Mouse (Mus musculus): Measurements from ENCODE around the gene Ifna4. TPM values are rescaled to one million over a fixed set of nuclear protein-coding genes. Genes with fewer than 3 reads are reported as not detected.
"Not testable (repeated sequence)": the region's sequence is repeated elsewhere in the genome, so short reads cannot be mapped to it uniquely, and the experiment has no call there.

Gene Ifna4
- polyA plus RNA-seq, 1 experiment from 2014 or later: not detected

DNA sequence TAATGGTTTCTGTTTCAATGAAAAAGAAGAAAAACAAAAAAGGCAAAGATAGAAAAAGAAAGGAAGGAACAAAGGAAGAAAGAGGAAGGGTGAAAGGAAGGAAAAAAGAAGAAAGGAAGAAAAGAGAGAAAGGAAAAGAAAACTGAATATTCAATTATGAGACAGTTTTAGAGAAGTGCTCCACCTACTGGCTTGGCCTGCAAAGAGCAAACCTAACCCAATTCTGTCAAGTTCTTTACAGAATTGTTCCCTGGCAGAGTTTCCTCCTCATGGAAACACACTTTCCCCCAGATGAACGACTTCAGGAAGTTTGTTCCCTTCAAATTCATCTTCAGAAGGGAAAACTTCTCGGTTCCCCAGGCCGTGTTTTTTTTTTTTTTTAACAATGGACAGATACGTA, 18.7 kb upstream of the Ifna4 start:
- no peak overlapping the region for H3K4me3 ChIP-seq (ENCODE audit: low read depth, low read length)
- no peak overlapping the region for H3K9ac ChIP-seq (ENCODE audit: low read depth, low read length)
- H3K36me3 ChIP-seq (ENCODE audit: control insufficient read depth, insufficient read depth, low read length): no peaks in the 10 kb centered on the region
- DNase-seq (ENCODE audit: low spot score): peak; percentile 27
- H3K4me2 ChIP-seq (replicated peaks; ENCODE audit: low read depth, low read length): no peak overlapping the region
- ATAC-seq (ENCODE audit: low FRiP score): no peak
- H3K27ac ChIP-seq (ENCODE audit: low read depth, low read length): no peak overlapping the region
- H3K4me1 ChIP-seq (replicated peaks; ENCODE audit: control insufficient read depth, insufficient read depth, low read length): no peaks in the 10 kb centered on the region
- 27% methylated on average over 4 of the region's 4 CpGs for WGBS
- no peaks in the 10 kb centered on the region for H3K27me3 ChIP-seq (ENCODE audit: control insufficient read depth, insufficient read depth, low read length)
- no peaks in the 10 kb centered on the region for H3K9me3 ChIP-seq (ENCODE audit: control insufficient read depth, low read length)

DNA sequence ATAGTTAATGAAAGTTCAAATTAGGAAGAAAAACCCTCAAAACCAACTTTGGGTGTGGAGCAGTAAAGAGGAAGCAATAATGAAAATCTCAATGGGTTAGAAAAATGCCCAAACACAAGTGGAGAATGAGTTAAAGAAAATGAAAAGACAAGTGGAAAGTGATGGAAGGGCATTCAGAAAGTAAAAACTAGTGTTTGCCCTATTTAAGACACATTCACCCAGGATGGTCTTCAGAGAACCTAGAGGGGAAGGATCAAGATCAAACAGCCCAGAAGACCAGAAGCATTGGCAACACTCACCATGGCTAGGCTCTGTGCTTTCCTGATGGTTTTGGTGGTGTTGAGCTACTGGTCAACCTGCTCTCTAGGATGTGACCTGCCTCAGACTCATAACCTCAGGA, 14.5 kb upstream of the Ifna4 start, which contains the start of gene Ifna6:
Gene Ifna6 (plus strand): TSS at position 301 of the 400 bp plus-strand sequence.
- not testable (repeated sequence) for H3K4me2 ChIP-seq (replicated peaks; ENCODE audit: low read depth, low read length); ATAC-seq (ENCODE audit: low FRiP score); H3K9ac ChIP-seq (ENCODE audit: low read depth, low read length); H3K36me3 ChIP-seq (ENCODE audit: control insufficient read depth, insufficient read depth, low read length); H3K9me3 ChIP-seq (ENCODE audit: control insufficient read depth, low read length); H3K4me3 ChIP-seq (ENCODE audit: low read depth, low read length); H3K27ac ChIP-seq (ENCODE audit: low read depth, low read length); H3K27me3 ChIP-seq (ENCODE audit: control insufficient read depth, insufficient read depth, low read length); H3K4me1 ChIP-seq (replicated peaks; ENCODE audit: control insufficient read depth, insufficient read depth, low read length); DNase-seq (ENCODE audit: low spot score)

DNA sequence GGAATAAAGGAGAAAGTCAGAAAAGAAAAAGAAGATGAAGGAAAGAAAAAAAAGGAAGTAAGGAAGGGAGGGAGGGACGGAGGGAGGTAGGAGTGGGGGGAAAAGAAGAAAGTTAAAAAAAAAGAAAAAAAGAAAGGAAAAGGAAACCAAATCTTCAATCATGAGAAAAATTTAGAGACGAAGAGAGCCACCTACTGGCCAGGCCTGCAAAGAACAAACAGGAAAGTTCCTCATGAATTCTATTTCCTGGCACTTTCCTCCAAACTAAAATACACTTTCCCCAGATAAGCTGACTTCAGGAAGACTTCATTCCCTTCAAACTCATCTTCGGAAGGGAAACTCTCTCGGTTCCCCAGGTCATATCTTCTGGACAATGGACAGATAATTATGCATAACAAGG, 11.1 kb upstream of the Ifna4 start:
- H3K36me3 ChIP-seq (ENCODE audit: control insufficient read depth, insufficient read depth, low read length): no peaks in the 10 kb centered on the region
- DNase-seq (ENCODE audit: low spot score) (peak; percentile 53), ATAC-seq (ENCODE audit: low FRiP score) (no peak)
- no peaks in the 10 kb centered on the region for H3K4me1 ChIP-seq (replicated peaks; ENCODE audit: control insufficient read depth, insufficient read depth, low read length)
- no peaks in the 10 kb centered on the region for H3K9me3 ChIP-seq (ENCODE audit: control insufficient read depth, low read length)
- WGBS: 35% methylated on average over 4 of the region's 4 CpGs
- H3K4me2 ChIP-seq (replicated peaks; ENCODE audit: low read depth, low read length): no peak overlapping the region
- H3K9ac ChIP-seq (ENCODE audit: low read depth, low read length): no peak overlapping the region
- H3K4me3 ChIP-seq (ENCODE audit: low read depth, low read length): no peak overlapping the region
- H3K27me3 ChIP-seq (ENCODE audit: control insufficient read depth, insufficient read depth, low read length): no peaks in the 10 kb centered on the region
- H3K27ac ChIP-seq (ENCODE audit: low read depth, low read length): no peak overlapping the region

DNA sequence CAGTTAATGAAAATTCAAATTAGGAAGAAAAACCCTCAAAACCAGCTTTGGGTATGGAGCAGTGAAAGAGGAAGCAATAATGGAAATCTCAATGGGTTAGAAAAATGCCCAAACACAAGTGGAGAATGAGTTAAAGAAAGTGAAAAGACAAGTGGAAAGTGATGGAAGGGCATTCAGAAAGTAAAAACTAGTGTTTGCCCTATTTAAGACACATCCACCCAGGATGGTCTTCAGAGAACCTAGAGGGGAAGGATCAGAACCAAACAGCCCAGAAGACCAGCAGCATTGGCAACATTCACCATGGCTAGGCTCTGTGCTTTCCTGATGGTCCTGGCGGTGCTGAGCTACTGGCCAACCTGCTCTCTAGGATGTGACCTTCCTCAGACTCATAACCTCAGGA, 6.4 kb upstream of the Ifna4 start, which contains the start of gene Ifna5:
Gene Ifna5 (plus strand): TSS at position 301 of the 400 bp plus-strand sequence.
- H3K9me3 ChIP-seq (ENCODE audit: control insufficient read depth, low read length); H3K4me1 ChIP-seq (replicated peaks; ENCODE audit: control insufficient read depth, insufficient read depth, low read length); H3K4me3 ChIP-seq (ENCODE audit: low read depth, low read length); H3K4me2 ChIP-seq (replicated peaks; ENCODE audit: low read depth, low read length); H3K36me3 ChIP-seq (ENCODE audit: control insufficient read depth, insufficient read depth, low read length); ATAC-seq (ENCODE audit: low FRiP score); DNase-seq (ENCODE audit: low spot score); H3K27me3 ChIP-seq (ENCODE audit: control insufficient read depth, insufficient read depth, low read length); H3K27ac ChIP-seq (ENCODE audit: low read depth, low read length); H3K9ac ChIP-seq (ENCODE audit: low read depth, low read length): not testable (repeated sequence)
- WGBS: 93% methylated on average over 1 of the region's 1 CpGs

DNA sequence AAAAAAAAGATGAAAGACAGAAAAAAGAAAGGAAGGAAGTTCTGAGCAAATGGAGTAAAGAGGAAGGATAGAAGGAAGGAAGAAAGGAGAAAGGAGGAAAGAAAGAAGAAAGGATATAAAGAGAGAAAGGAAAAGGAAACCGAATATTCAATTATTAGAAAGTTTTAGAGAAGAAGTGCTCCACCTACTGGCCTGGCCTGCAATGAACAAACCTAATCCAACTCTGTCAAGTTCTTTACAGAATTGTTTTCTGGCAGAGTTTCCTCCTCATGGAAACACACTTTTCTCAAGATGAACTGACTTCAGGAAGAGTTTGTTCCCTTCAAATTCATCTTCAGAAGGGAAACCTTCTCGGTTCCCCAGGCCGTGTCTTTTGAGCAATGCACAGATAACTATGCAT, 2.8 kb upstream of the Ifna4 start:
- no peaks in the 10 kb centered on the region for H3K9me3 ChIP-seq (ENCODE audit: control insufficient read depth, low read length)
- H3K4me3 ChIP-seq (ENCODE audit: low read depth, low read length): no peak overlapping the region
- DNase-seq (ENCODE audit: low spot score): peak; percentile 46
- H3K27me3 ChIP-seq (ENCODE audit: control insufficient read depth, insufficient read depth, low read length): no peaks in the 10 kb centered on the region
- H3K27ac ChIP-seq (ENCODE audit: low read depth, low read length): no peak overlapping the region
- no peaks in the 10 kb centered on the region for H3K4me1 ChIP-seq (replicated peaks; ENCODE audit: control insufficient read depth, insufficient read depth, low read length)
- H3K4me2 ChIP-seq (replicated peaks; ENCODE audit: low read depth, low read length): no peak overlapping the region
- ATAC-seq (ENCODE audit: low FRiP score): no peak
- no peak overlapping the region for H3K9ac ChIP-seq (ENCODE audit: low read depth, low read length)
- no peaks in the 10 kb centered on the region for H3K36me3 ChIP-seq (ENCODE audit: control insufficient read depth, insufficient read depth, low read length)
- 40% methylated on average over 3 of the region's 3 CpGs for WGBS

DNA sequence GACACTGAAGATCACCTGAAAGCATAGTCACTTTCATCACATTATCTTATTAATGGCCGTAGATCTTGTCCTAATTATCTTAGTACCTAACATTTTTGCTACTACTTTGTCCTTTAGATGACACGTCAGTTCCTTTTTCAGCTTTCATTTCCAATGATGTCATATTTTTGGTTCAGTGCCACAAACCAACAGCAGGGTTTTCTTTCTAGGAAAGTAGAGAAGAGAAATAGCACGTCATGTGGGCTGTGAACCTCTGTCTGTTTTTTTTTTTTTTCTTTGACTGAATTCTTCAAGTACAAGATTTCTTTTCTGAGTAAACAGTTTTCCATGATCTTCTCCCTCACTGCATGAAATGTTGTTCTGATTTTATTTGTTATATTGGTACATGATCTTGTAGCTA, 1.6 kb upstream of the Ifna4 start:
- Histone ChIP-seq H3K9ac (ENCODE audit: low read depth, low read length) (no peak overlapping the region), H3K9me3 (ENCODE audit: control insufficient read depth, low read length) (no peaks in the 10 kb centered on the region), H3K27ac (ENCODE audit: low read depth, low read length) (no peak overlapping the region), H3K27me3 (ENCODE audit: control insufficient read depth, insufficient read depth, low read length) (no peaks in the 10 kb centered on the region), H3K4me3 (ENCODE audit: low read depth, low read length) (no peak overlapping the region), H3K4me1 (replicated peaks; ENCODE audit: control insufficient read depth, insufficient read depth, low read length) (no peaks in the 10 kb centered on the region), H3K36me3 (ENCODE audit: control insufficient read depth, insufficient read depth, low read length) (no peaks in the 10 kb centered on the region), H3K4me2 (replicated peaks; ENCODE audit: low read depth, low read length) (no peak overlapping the region)
- no peak for DNase-seq (ENCODE audit: low spot score)
- 85% methylated on average over 3 of the region's 3 CpGs for WGBS
- ATAC-seq (ENCODE audit: low FRiP score): no peak

DNA sequence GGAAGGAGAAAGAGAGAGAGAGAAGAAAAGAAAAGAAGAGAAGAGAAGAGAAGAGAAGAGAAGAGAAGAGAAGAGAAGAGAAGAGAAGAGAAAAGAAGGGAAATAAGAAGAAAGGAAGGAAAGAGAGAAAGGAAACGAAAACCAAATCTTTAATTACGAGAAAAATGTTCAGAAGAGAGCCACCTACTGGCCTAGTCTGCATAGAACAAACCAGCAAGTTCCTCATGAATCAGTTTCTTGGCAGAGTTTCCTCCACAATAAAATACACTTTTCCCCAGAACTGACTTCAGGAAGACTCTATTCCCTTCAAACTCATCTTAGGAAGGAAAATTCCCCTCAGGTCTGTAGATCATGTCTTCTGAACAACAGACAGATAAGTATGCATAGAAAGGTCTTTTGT, 3.7 kb downstream of the Ifna4 start:
- Histone ChIP-seq H3K9ac (ENCODE audit: low read depth, low read length) (no peak overlapping the region), H3K36me3 (ENCODE audit: control insufficient read depth, insufficient read depth, low read length) (no peaks in the 10 kb centered on the region), H3K4me3 (ENCODE audit: low read depth, low read length) (no peak overlapping the region), H3K9me3 (ENCODE audit: control insufficient read depth, low read length) (no peaks in the 10 kb centered on the region), H3K27me3 (ENCODE audit: control insufficient read depth, insufficient read depth, low read length) (no peaks in the 10 kb centered on the region), H3K4me1 (replicated peaks; ENCODE audit: control insufficient read depth, insufficient read depth, low read length) (no peaks in the 10 kb centered on the region), H3K27ac (ENCODE audit: low read depth, low read length) (no peak overlapping the region), H3K4me2 (replicated peaks; ENCODE audit: low read depth, low read length) (no peak overlapping the region)
- ATAC-seq (ENCODE audit: low FRiP score) (no peak), DNase-seq (ENCODE audit: low spot score) (no peak)
- WGBS: 50% methylated on average over 2 of the region's 2 CpGs

DNA sequence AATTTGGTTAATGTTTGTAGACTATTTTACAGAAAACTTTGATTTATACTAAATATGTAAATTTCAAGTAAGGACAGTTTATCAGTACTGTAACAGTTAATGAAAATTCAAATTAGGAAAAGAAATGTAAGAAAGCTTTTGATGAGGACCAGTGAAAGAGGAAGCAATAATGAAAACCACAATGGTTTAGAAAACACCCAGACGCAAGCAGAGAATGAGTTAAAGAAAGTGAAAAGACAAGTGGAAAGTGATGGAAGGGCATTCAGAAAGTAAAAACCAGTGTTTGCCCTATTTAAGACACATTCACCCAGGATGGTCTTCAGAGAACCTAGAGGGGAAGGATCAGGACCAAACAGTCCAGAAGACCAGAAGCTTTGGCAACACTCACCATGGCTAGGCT, 8.0 kb downstream of the Ifna4 start, which contains the start of gene Ifna1:
Gene Ifna1 (plus strand): TSS at position 390 of the 400 bp plus-strand sequence.
- WGBS: 82% methylated on average over 1 of the region's 1 CpGs
- no peak for ATAC-seq (ENCODE audit: low FRiP score)

DNA sequence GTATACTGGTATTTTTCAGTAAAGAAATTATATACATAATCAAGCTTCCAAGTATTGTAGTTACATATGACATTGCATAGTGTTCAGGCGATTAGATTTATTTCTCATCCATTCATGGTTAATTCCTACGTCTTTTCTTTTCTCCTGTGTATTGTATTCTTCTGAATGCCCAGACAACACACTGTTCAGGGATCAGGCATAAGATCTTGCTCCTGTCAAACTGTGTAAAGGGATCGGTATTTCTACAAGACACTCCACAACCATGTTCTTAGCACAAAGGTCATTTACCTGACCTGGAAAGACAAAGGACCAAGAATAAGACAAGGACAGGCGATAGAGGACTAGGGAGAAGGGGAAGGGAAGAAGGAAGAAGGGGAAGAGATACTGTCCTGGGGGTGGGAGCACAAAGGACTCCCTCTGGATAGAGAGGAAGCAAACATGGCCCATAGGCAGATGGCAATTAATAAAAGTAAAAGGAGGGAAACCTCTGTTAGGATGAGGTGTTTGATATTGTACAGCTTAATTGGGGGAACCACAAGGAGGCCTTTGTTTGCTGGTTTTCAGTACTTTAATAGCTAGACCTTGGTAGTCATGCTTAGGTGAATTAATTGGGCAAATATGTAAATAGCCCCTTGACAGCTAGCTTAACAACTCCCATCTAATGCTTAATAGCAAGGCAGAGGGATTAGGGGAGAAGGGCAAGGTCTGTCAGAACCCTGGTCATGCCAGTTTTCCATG, 9.5 kb downstream of the Ifna4 start:
- Histone ChIP-seq H3K36me3 (ENCODE audit: control insufficient read depth, insufficient read depth, low read length) (no peaks in the 10 kb centered on the region), H3K27ac (ENCODE audit: low read depth, low read length) (no peak overlapping the region), H3K9me3 (ENCODE audit: control insufficient read depth, low read length) (no peaks in the 10 kb centered on the region), H3K9ac (ENCODE audit: low read depth, low read length) (no peak overlapping the region), H3K27me3 (ENCODE audit: control insufficient read depth, insufficient read depth, low read length) (no peaks in the 10 kb centered on the region), H3K4me2 (replicated peaks; ENCODE audit: low read depth, low read length) (no peak overlapping the region), H3K4me3 (ENCODE audit: low read depth, low read length) (no peak overlapping the region), H3K4me1 (replicated peaks; ENCODE audit: control insufficient read depth, insufficient read depth, low read length) (no peaks in the 10 kb centered on the region)
- no peak for ATAC-seq (ENCODE audit: low FRiP score)
- DNase-seq (ENCODE audit: low spot score): no peak
- WGBS: 46% methylated on average over 4 of the region's 4 CpGs

More for the DNA sequence above, 8.0 kb downstream of the Ifna4 start, which contains the start of gene Ifna1:
- DNase-seq (ENCODE audit: low spot score): no peak
- H3K9ac ChIP-seq (ENCODE audit: low read depth, low read length): no peak within 1 kb of the TSS
- no peaks in the 10 kb centered on the region for H3K36me3 ChIP-seq (ENCODE audit: control insufficient read depth, insufficient read depth, low read length)
- no peaks in the 10 kb centered on the region for H3K9me3 ChIP-seq (ENCODE audit: control insufficient read depth, low read length)
- H3K4me3 ChIP-seq (ENCODE audit: low read depth, low read length): no peak within 1 kb of the TSS
- no peaks in the 10 kb centered on the region for H3K27me3 ChIP-seq (ENCODE audit: control insufficient read depth, insufficient read depth, low read length)
- no peak within 1 kb of the TSS for H3K4me2 ChIP-seq (replicated peaks; ENCODE audit: low read depth, low read length)
- no peaks in the 10 kb centered on the region for H3K4me1 ChIP-seq (replicated peaks; ENCODE audit: control insufficient read depth, insufficient read depth, low read length)
- H3K27ac ChIP-seq (ENCODE audit: low read depth, low read length): no peak within 1 kb of the TSS

Data from hindbrain, embryonic 11.5 days (tissue).